Mouse (Mus musculus) C2C12 (cell line): ENCODE results near the gene Cux2.

Experiments used
- CEBPB ChIP-seq: IDR thresholded peaks from one replicate; pipeline ENCODE4 v1.6.1; 2011; ENCODE audit warnings: low read depth, mild to moderate bottlenecking, control low read depth, moderate library complexity
- CTCF ChIP-seq: IDR thresholded peaks from one replicate; pipeline ENCODE4 v1.5.1; 2011; ENCODE audit not compliant: control insufficient read depth, insufficient read depth, insufficient read length
- MAX ChIP-seq: IDR thresholded peaks from one replicate; pipeline ENCODE4 v1.6.1; 2011; ENCODE audit warnings: mild to moderate bottlenecking, control low read depth
- MYOG ChIP-seq: IDR thresholded peaks from one replicate; pipeline ENCODE4 v1.6.1; 2011; ENCODE audit not compliant: control insufficient read depth, insufficient read length; ENCODE audit errors: extremely low read depth
- USF1 ChIP-seq: IDR thresholded peaks from one replicate; pipeline ENCODE4 v1.6.1; 2011; ENCODE audit warnings: low read depth, mild to moderate bottlenecking, control low read depth, moderate library complexity

DNA sequence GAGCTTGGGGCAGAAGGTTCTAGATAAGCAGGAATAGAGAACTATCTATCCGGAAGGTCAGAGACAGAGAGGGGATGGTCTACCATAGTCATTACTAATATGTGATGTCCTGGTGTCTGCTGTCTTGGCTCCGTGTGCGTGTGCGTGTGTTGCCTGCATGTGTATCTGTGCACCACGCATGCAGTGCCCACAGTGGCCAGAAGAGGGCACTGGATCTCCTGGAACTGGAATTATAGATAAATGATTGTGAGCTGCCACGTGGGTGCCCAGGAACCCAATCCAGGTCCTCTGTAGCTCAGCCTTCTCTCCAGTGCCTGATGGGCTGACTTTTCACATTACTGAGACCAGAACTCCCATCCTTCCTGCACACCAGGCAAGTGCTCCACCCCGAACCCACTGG lies 29.9 kb upstream of the Cux2 start:
- no peak for TF ChIP-seq CTCF
- no peak for TF ChIP-seq MAX
- no peak for TF ChIP-seq USF1
- no peak for TF ChIP-seq CEBPB
- no peak for TF ChIP-seq MYOG
